Mouse (Mus musculus) heart, postnatal 0 days (tissue): ENCODE measurements around the gene Gnas.

Source experiments
- CTCF ChIP-seq: IDR thresholded peaks from 2 replicates; pipeline ENCODE4 v1.5.1; 2016; ENCODE audit warnings: antibody characterized with exemption, control low read depth, low read depth
- EP300 ChIP-seq: IDR thresholded peaks from 2 replicates; pipeline ENCODE4 v1.6.1; 2016; ENCODE audit warnings: antibody characterized with exemption, low read depth

GRCm38 (mm10) chr2:174329663-174330615 is 45.8 kb downstream of the Gnas start:
- TF ChIP-seq CTCF (0 out of 2 replicates have a peak, but pooled peaks have one; percentile 39), EP300 (no peak)
